Mouse (Mus musculus): Measurements from ENCODE around the gene Gabra3.

The Gabra3 gene

GRCm38 (mm10) chrX:72656230-72656898 is at the start of gene Gabra3:
Gabra3 (minus strand) TSS chrX:72656848.
- DNase-seq (ENCODE audit: low spot score in 2 of 2): no peak

GRCm38 (mm10) chrX:72655789-72656188 is 859 bp downstream of the Gabra3 start:
- DNase-seq (ENCODE audit: low spot score in 2 of 2): no peak

- no peak for DNase-seq (ENCODE audit: low spot score in 2 of 2)
These were observed 1.3 kb downstream of the Gabra3 start for GRCm38 (mm10) chrX:72655381-72655780.

DNA sequence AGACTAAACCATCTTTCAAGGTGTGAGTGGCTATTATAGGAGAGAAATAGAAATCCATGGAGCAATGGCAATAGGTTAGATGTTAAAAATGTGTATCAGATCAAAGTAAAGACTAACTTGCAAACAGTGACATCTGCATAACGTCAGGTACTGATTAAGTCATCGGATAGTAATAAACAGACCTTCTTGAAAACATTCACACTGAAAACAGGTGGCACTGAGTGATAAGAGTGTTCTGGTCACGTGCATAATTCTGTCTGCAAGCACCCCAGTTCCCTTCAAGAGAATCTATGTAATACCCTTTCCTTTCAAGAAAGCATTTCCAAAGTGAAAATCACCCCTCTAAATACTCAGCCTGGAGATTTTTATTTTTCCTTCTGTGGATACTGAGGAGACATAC is 6.0 kb downstream of the Gabra3 start:
- DNase-seq (ENCODE audit: low spot score in 2 of 2): no peak

DNA sequence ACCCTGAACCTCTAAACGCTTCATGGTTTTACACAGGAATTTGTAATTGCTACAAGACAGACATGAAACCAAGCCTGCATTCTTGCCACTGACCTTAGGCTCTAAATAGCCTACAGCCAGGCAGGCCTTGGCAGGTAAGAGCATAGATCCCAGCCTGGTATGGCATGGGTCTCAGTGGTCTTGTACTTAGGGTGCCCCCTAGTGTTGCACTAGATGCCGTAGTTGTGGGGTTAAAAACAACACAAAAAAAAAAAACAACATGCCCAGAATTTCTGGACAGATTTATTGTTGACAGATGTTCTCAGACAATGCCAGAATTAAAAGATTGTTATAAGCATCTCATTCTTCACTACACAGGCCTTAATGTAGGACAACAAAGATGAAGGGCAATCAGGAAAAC is 12.0 kb downstream of the Gabra3 start:
- no peak for DNase-seq (ENCODE audit: low spot score in 2 of 2)

DNA sequence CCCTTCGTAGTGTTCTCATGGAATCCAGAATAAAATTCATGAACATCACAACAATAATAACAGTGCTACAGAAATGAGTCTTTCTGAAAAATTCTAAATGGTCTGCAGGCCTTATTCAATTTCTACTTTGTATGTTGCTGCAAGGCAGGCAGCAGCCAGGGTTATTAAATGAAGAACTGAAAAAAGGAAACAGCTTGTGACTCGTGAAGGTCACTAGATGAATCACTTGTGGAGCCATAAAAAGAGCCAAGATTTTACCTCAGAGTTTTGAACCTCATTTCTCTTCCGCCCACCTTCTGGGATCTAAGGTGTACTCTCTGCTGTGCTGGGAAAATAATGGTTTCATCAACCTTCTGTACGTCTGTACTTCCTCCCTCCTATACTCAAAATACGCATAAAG is 159.4 kb downstream of the Gabra3 start:
- DNase-seq (ENCODE audit: low spot score in 2 of 2): no peak

DNA sequence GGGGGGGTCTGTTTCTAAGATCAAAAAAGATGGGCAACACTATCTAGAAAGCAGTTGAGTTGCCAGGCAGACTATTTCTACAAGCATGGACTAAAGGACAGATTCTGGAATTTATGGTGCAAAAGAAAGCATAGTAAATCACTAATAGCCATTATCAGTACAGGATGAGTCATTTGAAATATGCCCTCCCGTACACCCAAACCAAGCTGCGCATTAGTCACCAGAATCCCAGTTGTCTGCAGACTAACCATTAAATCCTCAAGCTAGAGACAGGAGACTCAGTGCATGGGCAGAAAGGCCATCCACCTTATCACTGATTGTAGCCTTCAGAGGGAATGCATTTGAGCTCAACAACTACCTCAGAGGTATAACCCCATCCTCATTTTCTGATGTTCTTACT is 166.8 kb downstream of the Gabra3 start:
- no peak for DNase-seq (ENCODE audit: low spot score in 2 of 2)

DNA sequence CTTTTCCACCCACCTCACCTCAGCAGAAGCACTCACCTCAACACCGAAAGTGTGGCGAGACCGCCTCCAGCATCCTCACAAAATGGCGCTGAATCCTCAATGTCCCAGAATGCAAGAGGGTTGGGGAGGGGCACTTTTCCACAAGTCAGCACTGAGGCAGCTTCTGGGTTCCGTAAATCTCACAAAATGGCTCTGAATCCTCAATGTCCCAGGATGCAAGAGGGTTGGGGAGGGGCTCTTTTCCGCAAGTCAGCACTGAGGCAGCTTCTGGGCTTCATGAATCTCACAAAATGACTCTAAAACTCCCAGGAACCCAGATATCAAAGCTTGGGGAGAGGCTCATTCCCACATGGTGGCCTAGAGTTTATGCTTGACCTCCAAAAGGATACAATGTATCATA is 269.9 kb downstream of the Gabra3 start, which contains the start of gene Magea10:
Gene Magea10, minus strand, starts transcription at position 101 of the 400 bp plus-strand sequence.
- no peak for DNase-seq (ENCODE audit: low spot score in 2 of 2)

Measured in spleen, postnatal 36 days (tissue).